Mouse (Mus musculus) C2C12 (cell line): ENCODE measurements around the gene Fgfr1op2.

Experiments
- CTCF ChIP-seq: IDR thresholded peaks from one replicate; pipeline ENCODE4 v1.5.1; 2011; ENCODE audit not compliant: control insufficient read depth, insufficient read depth, insufficient read length
- MAX ChIP-seq: IDR thresholded peaks from one replicate; pipeline ENCODE4 v1.6.1; 2011; ENCODE audit warnings: mild to moderate bottlenecking, control low read depth
- MYOG ChIP-seq: IDR thresholded peaks from one replicate; pipeline ENCODE4 v1.6.1; 2011; ENCODE audit not compliant: control insufficient read depth, insufficient read length; ENCODE audit errors: extremely low read depth

DNA sequence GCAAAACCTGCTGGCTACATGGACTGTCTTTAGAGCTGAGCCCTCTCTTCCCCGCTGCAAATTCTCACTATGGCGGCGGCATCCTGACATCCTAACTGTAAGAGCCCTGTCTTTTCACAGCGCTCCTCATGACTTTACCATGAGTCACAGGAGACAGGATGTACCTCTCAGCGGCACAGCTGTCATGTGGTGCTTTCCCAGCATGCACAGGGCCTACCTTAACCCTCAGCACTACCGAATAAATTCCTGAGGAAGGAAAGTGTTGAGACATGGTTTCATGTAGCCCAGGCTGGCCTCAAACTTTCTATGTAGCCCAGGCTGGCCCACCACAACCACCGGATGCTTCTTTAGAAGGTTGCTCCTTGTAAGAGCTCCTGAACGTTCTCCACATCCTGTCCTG is 38.9 kb downstream of the Fgfr1op2 start:
- TF ChIP-seq CTCF (no peak), MAX (no peak), MYOG (no peak)
